Mouse (Mus musculus) ES-Bruce4 (cell line): Measurements from ENCODE around the gene Memo1.

Source experiments
- CTCF ChIP-seq: IDR thresholded peaks from one replicate; pipeline ENCODE4 v1.8.1; 2011; ENCODE audit warnings: low read depth, low read length
- EP300 ChIP-seq: IDR thresholded peaks from 2 replicates; pipeline ENCODE4 v1.6.1; 2011; ENCODE audit warnings: low read depth, low read length; ENCODE audit not compliant: insufficient read depth

- TF ChIP-seq CTCF = no peak
- no peak for TF ChIP-seq EP300
These were observed 86.0 kb downstream of the Memo1 start for GRCm38 (mm10) chr17:74209143-74209908.
